Mouse (Mus musculus) adrenal gland, adult 2 months (tissue): ENCODE results near the gene Atp13a1. TPM values are rescaled to one million over a fixed set of nuclear protein-coding genes. Genes with fewer than 3 reads are reported as not detected.

Experiments used
- DNase-seq: peaks from one replicate; pipeline ENCODE4 v3.0.0; 2021
- long read RNA-seq: library from polyadenylated mRNA; stranded (forward); transcript quantifications from one replicate; pipeline ENCODE4 v2.0.0, GENCODE M21; 2021
- polyA plus RNA-seq: library from polyadenylated mRNA; depleted of rRNA; stranded (reverse); fragments of >200 nt; gene quantifications from 2 replicates; pipeline ENCODE4 v1.2.3, GENCODE M21; 2012; rRNA removed
- total RNA-seq, 2 experiments: library from RNA; stranded (reverse); gene quantifications; 2 replicates each; pipeline ENCODE4 v1.2.3; 2021

The Atp13a1 gene
- total RNA-seq (10 to 100 TPM; 40.8 to 43.4 TPM), polyA plus RNA-seq (93.0 and 110 TPM in 2 replicates)
- long read RNA-seq, transcript Atp13a1-201 (26 exons, 3,915 nt): major isoform, 27 of 44 reads
- long read RNA-seq, partial matches to known transcripts: 5 of 44 reads
- long read RNA-seq, other reads (novel, unspliced or antisense): 12 of 44 reads

- peak; percentile 92 for DNase-seq
These were observed at the start of gene Atp13a1, which contains the start of gene Zfp866 for GRCm38 (mm10) chr8:69790773-69791367. Atp13a1 (plus strand) TSS chr8:69791163. Zfp866 (minus strand) TSS chr8:69791178.

GRCm38 (mm10) chr8:69741231-69741630, 49.7 kb upstream of the Atp13a1 start:
- DNase-seq: no peak

GRCm38 (mm10) chr8:69749544-69750454, 41.2 kb upstream of the Atp13a1 start, which contains the start of gene Zfp963:
Zfp963 (minus strand) TSS chr8:69749970.
- peak; percentile 97 for DNase-seq

- no peak for DNase-seq
These were observed 38.5 kb upstream of the Atp13a1 start for GRCm38 (mm10) chr8:69752437-69752836.

DNA sequence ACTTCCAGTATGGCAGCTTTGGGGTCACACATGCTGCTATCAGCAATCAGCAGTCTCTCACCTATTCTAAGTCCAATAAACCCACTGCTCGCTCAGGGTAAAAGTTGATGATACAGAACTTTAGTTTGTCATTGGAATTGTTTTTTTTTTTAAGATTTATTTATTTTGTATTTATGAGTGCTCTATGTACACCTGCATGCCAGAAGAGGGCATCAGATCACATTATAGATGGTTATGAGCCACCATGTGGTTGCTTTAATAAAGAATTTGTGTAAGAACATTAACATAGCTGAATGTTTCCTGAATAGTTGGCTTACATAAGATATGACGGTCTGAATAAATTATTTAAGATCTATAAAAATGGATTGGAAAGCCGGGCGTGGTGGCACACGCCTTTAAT, 32.6 kb upstream of the Atp13a1 start:
- DNase-seq: no peak

GRCm38 (mm10) chr8:69761814-69762445, 29.0 kb upstream of the Atp13a1 start:
- DNase-seq: no peak

DNA sequence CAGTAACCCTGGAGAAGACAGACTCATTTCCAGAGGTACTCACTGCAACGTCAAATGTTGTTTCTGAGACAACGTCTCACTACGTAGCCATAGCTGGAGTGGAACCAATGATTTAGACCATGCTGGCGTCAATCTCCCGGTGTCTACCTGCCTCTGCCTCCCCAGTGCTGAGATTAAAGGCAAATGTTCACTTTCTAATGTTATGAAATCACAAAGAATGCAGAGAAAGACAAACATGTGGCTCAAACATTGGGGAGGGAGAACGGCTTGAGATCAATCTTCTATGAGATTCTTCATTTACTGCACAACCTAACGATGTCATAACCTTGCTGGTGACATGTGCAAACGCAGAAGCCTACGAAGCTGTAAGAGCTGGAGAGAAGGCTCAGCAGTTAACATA, 19.7 kb upstream of the Atp13a1 start:
- DNase-seq: no peak

DNA sequence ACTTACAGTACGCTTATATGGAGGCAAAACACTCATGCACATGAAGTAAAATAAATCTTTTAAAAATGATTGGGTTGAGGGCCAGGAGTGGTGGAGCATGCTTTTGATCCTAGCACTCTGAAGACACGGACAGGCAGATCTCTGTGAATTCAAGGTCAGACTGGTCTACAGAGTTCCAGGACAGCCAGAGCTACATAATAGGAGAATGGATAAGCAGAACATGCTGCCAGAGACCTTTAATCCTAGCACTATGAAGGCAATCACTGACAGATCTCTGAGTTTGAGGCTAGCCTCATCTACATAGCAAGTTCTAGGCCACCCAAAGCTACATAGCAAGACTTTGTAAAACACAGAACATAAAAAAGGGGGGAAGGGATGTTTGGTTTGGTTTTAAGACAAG, 18.9 kb upstream of the Atp13a1 start:
- DNase-seq: no peak

DNA sequence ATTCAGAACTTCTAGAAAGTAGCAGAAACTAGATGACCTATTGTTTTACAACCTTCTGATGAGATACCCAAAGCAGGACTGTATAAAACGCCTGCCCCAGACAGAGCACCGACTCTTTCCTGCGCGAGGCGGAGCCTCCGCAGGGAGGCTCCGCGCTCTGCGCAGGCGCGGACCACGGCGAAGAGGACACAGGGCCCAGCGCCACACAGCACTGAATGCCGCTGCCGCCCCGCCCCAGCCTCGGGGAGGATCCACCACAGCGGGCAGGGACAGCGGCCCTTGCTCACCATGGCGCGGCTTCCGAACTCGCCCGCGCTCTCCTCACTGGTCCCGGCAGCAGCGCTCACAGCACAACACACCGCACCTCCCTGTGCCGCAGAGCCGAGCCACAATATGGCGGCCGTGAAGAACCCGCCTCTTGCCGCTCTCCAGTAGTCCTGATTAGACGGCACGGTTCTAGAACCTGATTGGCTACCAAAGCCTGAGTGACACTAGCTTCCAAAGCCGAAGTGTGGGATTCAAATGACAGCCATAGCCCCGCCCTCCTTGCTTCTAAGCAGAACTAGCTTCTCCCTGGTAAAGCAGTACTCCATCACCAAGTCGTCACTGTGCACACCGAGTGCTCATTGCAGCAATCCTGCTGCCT, 16.3 kb upstream of the Atp13a1 start, which contains the start of gene Gm20422:
Gm20422 (minus strand) TSS at position 384 of the 646 bp plus-strand sequence.
- DNase-seq: peak; percentile 93

GRCm38 (mm10) chr8:69775149-69775534, 15.8 kb upstream of the Atp13a1 start:
- no peak for DNase-seq

GRCm38 (mm10) chr8:69777111-69777510, 13.9 kb upstream of the Atp13a1 start:
- DNase-seq: no peak

DNA sequence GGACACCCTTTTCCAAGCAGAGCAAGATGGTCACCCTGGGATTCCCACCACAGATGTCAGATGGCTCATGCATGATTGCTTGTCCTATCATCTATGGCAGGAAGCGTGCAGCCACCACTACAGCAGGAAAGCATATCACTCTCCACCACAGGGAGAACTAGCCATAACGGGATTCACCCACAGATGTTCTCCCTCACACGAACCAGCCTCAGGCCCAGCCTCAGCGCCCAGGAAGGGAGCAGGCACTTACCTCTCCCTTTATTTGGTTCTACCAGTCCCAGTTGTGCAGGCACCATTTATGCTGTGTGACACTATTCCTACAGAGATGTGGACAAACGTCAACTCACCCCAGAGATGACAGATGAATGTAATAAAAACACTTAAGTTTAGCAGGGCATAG, 1.9 kb upstream of the Atp13a1 start:
- no peak for DNase-seq

- no peak for DNase-seq
These were observed 1.2 kb upstream of the Atp13a1 start for GRCm38 (mm10) chr8:69789731-69790130.

GRCm38 (mm10) chr8:69790364-69790763, 599 bp upstream of the Atp13a1 start:
- DNase-seq: no peak

GRCm38 (mm10) chr8:69791415-69792068, 579 bp downstream of the Atp13a1 start:
- DNase-seq: no peak

DNA sequence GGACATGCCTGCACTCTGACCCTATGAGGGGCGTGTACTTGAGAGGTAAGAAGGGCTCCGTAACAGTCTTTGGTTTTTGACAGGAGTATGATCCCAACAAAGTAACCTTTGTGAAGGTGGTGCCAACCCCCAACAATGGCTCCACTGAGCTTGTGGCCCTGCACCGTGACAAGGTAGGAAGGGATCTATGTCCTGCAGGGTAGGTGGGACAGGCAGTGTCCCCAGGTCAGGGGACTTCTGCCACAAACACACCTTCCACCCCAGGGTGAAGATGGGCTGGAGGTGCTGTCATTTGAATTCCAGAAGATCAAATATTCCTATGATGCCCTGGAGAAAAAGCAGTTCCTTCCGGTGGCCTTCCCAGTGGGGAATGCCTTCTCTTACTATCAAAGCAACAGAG, 2.7 kb downstream of the Atp13a1 start:
- DNase-seq: no peak

- DNase-seq: no peak
These were observed 3.1 kb downstream of the Atp13a1 start for GRCm38 (mm10) chr8:69794096-69794495.

DNA sequence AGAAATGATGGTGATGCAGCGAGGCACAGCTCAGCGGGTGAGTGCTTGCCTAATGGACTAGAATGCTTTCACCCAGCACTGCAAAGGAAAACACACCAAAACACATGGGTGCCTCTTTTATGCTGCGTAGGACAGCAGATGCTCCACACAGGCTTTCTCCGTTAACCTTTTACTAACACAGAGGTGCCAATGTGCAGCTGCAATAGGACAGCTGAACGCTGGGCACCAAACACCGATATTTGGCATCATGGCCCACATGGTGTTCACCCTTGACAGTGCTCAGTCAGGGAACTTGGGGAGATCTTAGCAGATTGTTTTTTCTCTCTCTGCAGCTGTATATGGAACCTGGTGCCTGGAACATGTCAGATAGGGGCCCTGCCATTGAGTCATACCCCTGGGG, 3.9 kb downstream of the Atp13a1 start:
- no peak for DNase-seq

GRCm38 (mm10) chr8:69796721-69797345, 5.9 kb downstream of the Atp13a1 start:
- no peak for DNase-seq

DNA sequence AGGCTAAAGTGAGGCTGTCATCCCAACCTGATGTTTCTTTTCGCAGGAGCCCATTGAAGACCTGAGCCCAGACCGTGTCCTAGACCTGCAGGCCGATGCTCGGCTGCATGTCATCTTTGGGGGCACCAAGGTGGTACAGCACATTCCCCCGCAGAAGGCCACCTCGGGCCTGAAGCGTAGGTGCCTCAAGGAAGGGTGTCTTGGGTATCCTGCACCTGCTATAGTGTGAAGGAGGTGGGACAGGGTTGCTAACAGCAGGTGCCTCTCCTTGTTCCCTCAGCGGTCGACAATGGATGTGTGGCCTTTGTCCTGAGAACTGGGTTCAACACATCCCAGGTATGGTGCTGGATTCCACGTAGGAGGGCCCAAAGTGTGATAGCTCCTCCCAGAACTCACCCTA, 6.7 kb downstream of the Atp13a1 start:
- no peak for DNase-seq

GRCm38 (mm10) chr8:69799261-69799660, 8.3 kb downstream of the Atp13a1 start:
- DNase-seq: no peak
